Mouse (Mus musculus): ENCODE results near the gene Aldh1a3. TPM values are rescaled to one million over a fixed set of nuclear protein-coding genes. Genes with fewer than 3 reads are reported as not detected.
A peak's percentile ranks its signal among the peaks of the same experiment; 100 is the strongest.

Gene Aldh1a3
- total and polyA plus RNA-seq, 3 experiments = 0.35 to 4.6 (median 1.0) TPM

DNA sequence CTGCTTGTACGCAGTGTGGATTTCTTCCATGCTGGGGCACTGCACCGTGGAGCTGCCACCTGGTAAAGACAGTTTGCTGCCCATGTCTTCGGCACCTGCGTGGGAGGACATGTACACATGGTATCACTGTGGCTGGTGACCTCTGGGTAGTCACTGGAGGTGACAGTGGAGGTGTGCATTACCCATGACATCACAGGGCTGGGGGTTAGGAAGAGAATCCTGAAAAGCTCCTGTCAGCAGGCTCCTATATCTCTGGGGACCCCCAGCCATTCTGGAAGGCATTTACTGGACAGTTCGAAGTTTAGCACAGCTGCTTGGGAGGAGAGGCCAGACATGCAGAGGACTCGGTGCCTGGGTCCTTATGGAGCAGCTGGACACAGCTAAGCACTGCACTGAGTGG, 84.5 kb downstream of the Aldh1a3 start:
- no peaks in the 10 kb centered on the region for H3K9me3 ChIP-seq (replicated peaks; ENCODE audit: low read length)
- H3K36me3 ChIP-seq (replicated peaks in 1 of 2; ENCODE audit: control insufficient read depth in 1 of 2, insufficient read depth in 1 of 2, low read length in 1 of 2) = peaks cover 3 to 55% of the 10 kb centered on the region in 2 experiments
- dilution Hi-C loops (cut with MboI; ENCODE audit: extremely low pct_ligation_motif_present, extremely low pct_unique_long_range_greater_than_20kb, low sequenced_read_pairs) (no loop called here), in situ Hi-C loops (cut with MboI; ENCODE audit: low pct_ligation_motif_present, low pct_unique_long_range_greater_than_20kb, low sequenced_read_pairs) (no loop called here)
- H3K4me3 ChIP-seq (replicated peaks in 1 of 3; ENCODE audit: low read depth in 2 of 3, low read length in 2 of 3, poor library complexity in 1 of 3) = no peak overlapping the region
- H3K4me2 ChIP-seq (ENCODE audit: insufficient read depth, low read depth, poor library complexity, severe bottlenecking) = no peak overlapping the region
- H3K27ac ChIP-seq (ENCODE audit: insufficient read depth, low read depth) = no peak overlapping the region
- H3K4me1 ChIP-seq (ENCODE audit: control insufficient read depth in 1 of 2, insufficient read depth in 2 of 2) = peaks cover 0 to 12% of the 10 kb centered on the region in 2 experiments; a peak in 2 of 4 replicates
- no peaks in the 10 kb centered on the region for H3K79me2 ChIP-seq (replicated peaks; ENCODE audit: control insufficient read depth, extremely low read depth, insufficient read depth, poor library complexity, severe bottlenecking)
- H3K27me3 ChIP-seq (replicated peaks) = no peaks in the 10 kb centered on the region
- H3K9ac ChIP-seq (ENCODE audit: insufficient read depth, low read depth) = no peak overlapping the region
- TF ChIP-seq USF2 (conservative IDR thresholded peaks at IDR 0.05; ENCODE audit: low read depth, low read length) (no peak), ZKSCAN1 (IDR thresholded peaks at IDR 0.05; ENCODE audit: borderline replicate concordance, low read depth, low read length) (no peak), GABPA (IDR thresholded peaks at IDR 0.05; ENCODE audit: insufficient replicate concordance, low read depth, low read length) (no peak), TBP (conservative IDR thresholded peaks at IDR 0.05; ENCODE audit: low read depth, low read length) (no peak), ZNF384 (IDR thresholded peaks at IDR 0.05; ENCODE audit: low read depth, low read length) (no peak), USF1 (IDR thresholded peaks at IDR 0.05; ENCODE audit: low read depth, low read length) (no peak), NELFE (IDR thresholded peaks at IDR 0.05; ENCODE audit: low read depth, low read length) (no peak), JUND (conservative IDR thresholded peaks at IDR 0.05; ENCODE audit: low read depth, low read length) (no peak), EP300 (IDR thresholded peaks at IDR 0.05; ENCODE audit: low read length) (no peak), CTCF (conservative IDR thresholded peaks at IDR 0.05 in 1 of 2, IDR thresholded peaks at IDR 0.05 in 1 of 2; ENCODE audit: low read depth in 2 of 2, low read length in 2 of 2) (no peak), IRF4 (IDR thresholded peaks at IDR 0.05; ENCODE audit: low read depth, low read length) (no peak), BHLHE40 (IDR thresholded peaks at IDR 0.05; ENCODE audit: low read depth, low read length) (no peak), MAX (IDR thresholded peaks at IDR 0.05; ENCODE audit: low read length) (no peak), E2F4 (IDR thresholded peaks at IDR 0.05; ENCODE audit: insufficient replicate concordance, low read depth, low read length) (no peak), MAZ (IDR thresholded peaks at IDR 0.05; ENCODE audit: low read depth, low read length) (no peak), UBTF (IDR thresholded peaks at IDR 0.05; ENCODE audit: low read depth, low read length) (no peak), TCF12 (IDR thresholded peaks at IDR 0.05; ENCODE audit: low read depth, low read length) (no peak), CHD2 (IDR thresholded peaks at IDR 0.05; ENCODE audit: low read length) (no peak), JUN (IDR thresholded peaks at IDR 0.05; ENCODE audit: insufficient read depth, low read depth, low read length) (no peak), MAFK (IDR thresholded peaks at IDR 0.05; ENCODE audit: insufficient replicate concordance, low read length) (no peak)
- no peak for DNase-seq (ENCODE audit: extremely low read depth)

DNA sequence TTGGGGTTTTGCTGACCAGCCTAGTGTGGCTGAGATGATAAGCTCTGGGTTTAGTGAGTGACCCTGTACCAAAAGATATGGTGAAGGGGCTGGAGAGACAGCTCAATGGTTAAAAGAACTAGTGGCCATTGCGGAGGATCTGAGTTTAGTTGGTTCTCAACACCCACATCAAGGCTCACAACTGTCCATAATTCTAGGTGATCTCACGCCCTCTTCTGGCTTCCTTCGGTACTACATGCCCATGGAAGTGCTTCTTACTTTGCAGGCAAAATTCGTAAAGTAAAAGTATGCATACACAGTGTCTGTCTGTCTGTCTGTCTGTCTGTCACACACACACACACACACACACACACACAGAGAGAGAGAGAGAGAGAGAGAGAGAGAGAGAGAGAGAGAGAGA, 85.0 kb downstream of the Aldh1a3 start:
- Histone ChIP-seq H3K9ac (ENCODE audit: insufficient read depth, low read depth) (no peak overlapping the region), H3K79me2 (replicated peaks; ENCODE audit: control insufficient read depth, extremely low read depth, insufficient read depth, poor library complexity, severe bottlenecking) (no peaks in the 10 kb centered on the region), H3K27me3 (replicated peaks) (no peaks in the 10 kb centered on the region), H3K4me2 (ENCODE audit: insufficient read depth, low read depth, poor library complexity, severe bottlenecking) (no peak overlapping the region), H3K9me3 (replicated peaks; ENCODE audit: low read length) (no peaks in the 10 kb centered on the region), H3K4me1 (ENCODE audit: control insufficient read depth in 1 of 2, insufficient read depth in 2 of 2) (peaks cover 0 to 12% of the 10 kb centered on the region in 2 experiments; a peak in 2 of 4 replicates), H3K36me3 (replicated peaks in 1 of 2; ENCODE audit: control insufficient read depth in 1 of 2, insufficient read depth in 1 of 2, low read length in 1 of 2) (peaks cover 3 to 55% of the 10 kb centered on the region in 2 experiments), H3K27ac (ENCODE audit: insufficient read depth, low read depth) (no peak overlapping the region), H3K4me3 (replicated peaks in 1 of 3; ENCODE audit: low read depth in 2 of 3, low read length in 2 of 3, poor library complexity in 1 of 3) (no peak overlapping the region)
- peak; percentile 44 to 68 for TF ChIP-seq CTCF (conservative IDR thresholded peaks at IDR 0.05 in 1 of 2, IDR thresholded peaks at IDR 0.05 in 1 of 2; ENCODE audit: low read depth in 2 of 2, low read length in 2 of 2)
- TF ChIP-seq SMC3 (IDR thresholded peaks at IDR 0.05; ENCODE audit: low read depth, low read length) = peak; percentile 28
- no peak for TF ChIP-seq MAX (IDR thresholded peaks at IDR 0.05; ENCODE audit: low read length)
- dilution Hi-C loops (cut with MboI; ENCODE audit: extremely low pct_ligation_motif_present, extremely low pct_unique_long_range_greater_than_20kb, low sequenced_read_pairs) (no loop called here), in situ Hi-C loops (cut with MboI; ENCODE audit: low pct_ligation_motif_present, low pct_unique_long_range_greater_than_20kb, low sequenced_read_pairs) (no loop called here)
- peak; percentile 47 for DNase-seq (ENCODE audit: extremely low read depth)

Other genes starting within 250 kb of the Aldh1a3 start
- gene Gm10974, start 61.6 kb downstream of the Aldh1a3 start, total RNA-seq (2012; rRNA removed) = not detected in 2 replicates
- not detected in 2 replicates for gene Gm10974, start 61.6 kb downstream of the Aldh1a3 start, total RNA-seq (2014; rRNA removed)
- gene Gm10974, start 61.6 kb downstream of the Aldh1a3 start, polyA plus RNA-seq (2012; ENCODE audit: insufficient read length, low read depth) = not detected in 2 replicates
- 13.6 and 15.1 TPM in 2 replicates for gene Lrrk1, start 39.2 kb downstream of the Aldh1a3 start, total RNA-seq (2012; rRNA removed)
- 5.0 and 5.9 TPM in 2 replicates for gene Lrrk1, start 39.2 kb downstream of the Aldh1a3 start, total RNA-seq (2014; rRNA removed)
- gene Lrrk1, start 39.2 kb downstream of the Aldh1a3 start, polyA plus RNA-seq (2012; ENCODE audit: insufficient read length, low read depth) = 14.5 and 16.9 TPM in 2 replicates